ENCODE assay signal across 9 mouse cellular contexts in the genomic region with DNA sequence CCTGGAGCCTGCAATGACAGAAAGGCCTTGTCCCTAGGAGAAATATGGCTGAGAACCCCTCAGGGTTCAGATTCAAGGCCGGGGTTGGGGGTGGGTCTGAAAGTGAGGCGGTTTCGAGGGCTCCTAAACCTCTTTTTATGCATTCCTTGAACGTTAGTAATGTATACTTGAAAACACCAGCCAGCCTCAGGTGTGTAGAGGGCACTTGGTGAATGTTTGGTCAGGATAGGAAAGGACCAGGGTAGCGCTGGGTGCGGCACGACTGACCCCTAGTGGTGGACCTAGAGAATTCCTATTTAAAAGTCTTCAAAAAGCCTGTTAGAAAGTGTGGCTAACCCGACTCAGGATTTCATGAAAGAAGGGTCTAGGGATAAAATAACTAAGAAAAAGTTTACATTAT.
A peak's percentile ranks its signal among the peaks of the same experiment; 100 is the strongest.
DNase-seq lines count a peak whose midpoint lies in the region; ATAC-seq lines count a peak whose summit lies in the region.
"Had no signal": no experiment of that assay in that cellular context is flagged by ENCODE, and none has a peak within 500 bp of the region (broad histone marks: within the 10 kb centered on the region; RNA-seq: fewer than 3 reads in every experiment).

No protein-coding gene starts in this region.

- no peak overlapping the region for H3K9ac ChIP-seq in hindbrain, embryonic 12.5 days
- H3K9ac ChIP-seq: embryonic facial prominence, embryonic 12.5 days had no signal

- no peaks in the 10 kb centered on the region for H3K9me3 ChIP-seq in hindbrain, embryonic 10.5 days
- no peaks in the 10 kb centered on the region for H3K9me3 ChIP-seq in hindbrain, embryonic 12.5 days (replicated peaks)
- H3K9me3 ChIP-seq: embryonic facial prominence, embryonic 12.5 days had no signal

- H3K27ac ChIP-seq in hindbrain, embryonic 10.5 days = no peak overlapping the region
- H3K27ac ChIP-seq in hindbrain, embryonic 12.5 days = no peak overlapping the region
- H3K27ac ChIP-seq: embryonic facial prominence, embryonic 12.5 days had no signal

- peaks cover 63% of the 10 kb centered on the region for H3K4me1 ChIP-seq in hindbrain, embryonic 10.5 days (replicated peaks)
- peaks cover 37% of the 10 kb centered on the region for H3K4me1 ChIP-seq in hindbrain, embryonic 12.5 days

- H3K27me3 ChIP-seq in hindbrain, embryonic 10.5 days (ENCODE audit: insufficient read depth, poor library complexity, severe bottlenecking) = peaks cover 12% of the 10 kb centered on the region; the same call in 1 of the 2 replicates
- no peaks in the 10 kb centered on the region for H3K27me3 ChIP-seq in hindbrain, embryonic 12.5 days

- 25% methylated on average over 8 of the region's 8 CpGs for WGBS in hindbrain, embryonic 10.5 days
- WGBS in hindbrain, embryonic 12.5 days = 22% methylated on average over 8 of the region's 8 CpGs

- DNase-seq in hindbrain, embryonic 10.5 days (ENCODE audit: low spot score) = peak; percentile 60
- peak; percentile 69 to 71 for DNase-seq in B cell, adult 2 months
- peak; percentile 78 for DNase-seq in adipocyte (ENCODE audit: low spot score)
- peak; percentile 78 for DNase-seq in embryo, embryonic 10.5 days (ENCODE audit: low spot score)
- peak; percentile 75 for DNase-seq in induced T-regulatory cell, adult 2 months (ENCODE audit: low read depth)
- DNase-seq in lung, postnatal 14 days = peak; percentile 65
- peak; percentile 64 for DNase-seq in thymus, postnatal 0 days (ENCODE audit: low spot score)

- no peak overlapping the region for H3K4me3 ChIP-seq in hindbrain, embryonic 10.5 days
- H3K4me3 ChIP-seq in hindbrain, embryonic 12.5 days = no peak overlapping the region
- H3K4me3 ChIP-seq: embryonic facial prominence, embryonic 12.5 days had no signal

- H3K4me2 ChIP-seq in hindbrain, embryonic 12.5 days (replicated peaks) = no peak overlapping the region
- H3K4me2 ChIP-seq: embryonic facial prominence, embryonic 12.5 days had no signal

- H3K36me3 ChIP-seq in hindbrain, embryonic 10.5 days = 0 out of 2 replicates have a peak, but pooled peaks cover 3% of the 10 kb centered on the region
- H3K36me3 ChIP-seq in hindbrain, embryonic 12.5 days = no peaks in the 10 kb centered on the region
- H3K36me3 ChIP-seq: embryonic facial prominence, embryonic 12.5 days had no signal

- no peak for ATAC-seq in hindbrain, embryonic 12.5 days (ENCODE audit: low FRiP score)
